Comparison of ENCODE assay signal across 8 mouse cellular contexts in the genomic region with DNA sequence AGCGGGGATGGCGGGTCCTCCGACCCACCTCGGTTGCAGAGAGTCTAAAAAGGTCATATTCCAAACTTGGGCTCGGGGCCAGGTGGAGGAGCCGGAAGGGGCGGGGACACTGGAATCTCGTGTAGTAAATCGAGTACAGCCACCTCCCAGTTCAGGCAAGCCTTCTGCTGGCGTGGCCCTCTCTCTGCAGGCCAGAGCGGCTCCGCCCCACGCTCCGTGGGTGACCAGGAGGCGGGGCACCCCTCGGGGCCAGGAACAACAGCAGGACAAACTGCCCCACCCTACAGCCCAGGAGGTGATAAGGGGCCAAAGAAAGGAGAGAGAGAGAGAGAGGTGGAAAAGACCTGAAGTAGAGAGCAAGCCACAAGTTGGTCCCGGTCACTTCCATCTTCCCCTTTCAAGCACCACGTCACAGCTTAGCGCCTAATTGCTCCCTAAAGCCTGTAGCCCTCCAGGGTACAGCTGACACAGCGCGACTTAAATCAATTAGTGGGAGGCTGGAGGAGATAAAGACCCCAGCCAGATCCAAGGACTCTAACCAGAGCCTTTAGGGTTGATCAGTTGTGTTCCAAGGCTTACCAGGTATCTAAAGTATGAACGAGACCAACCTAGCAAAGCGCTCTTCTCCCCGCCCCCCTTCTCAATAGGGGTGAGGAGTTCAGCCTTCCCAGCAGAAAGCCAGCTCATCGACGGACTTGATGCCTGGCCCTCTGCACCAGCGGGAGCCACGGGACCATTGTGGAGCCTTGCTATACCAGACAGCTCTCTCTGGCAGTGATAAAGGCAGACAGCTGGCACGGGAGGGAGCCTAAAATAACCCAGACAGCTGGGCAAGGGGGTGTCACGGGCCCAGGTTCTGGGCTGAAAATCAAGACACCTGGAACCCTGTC. TPM values are rescaled to one million over a fixed set of nuclear protein-coding genes. Genes with fewer than 3 reads are reported as not detected.
DNase-seq lines count a peak whose midpoint lies in the region; ATAC-seq and TF ChIP-seq lines count a peak whose summit lies in the region.

No protein-coding gene starts in this region.

- peak overlapping the region; percentile 99 for H3K4me3 ChIP-seq in embryonic facial prominence, embryonic 10.5 days
- H3K4me3 ChIP-seq in heart, adult 2 months, result peak overlapping the region; percentile 61
- H3K4me3 ChIP-seq in kidney, adult 2 months (ENCODE audit: insufficient read depth, low read depth, low read length), result peak overlapping the region; percentile 35
- H3K4me3 ChIP-seq in liver, embryonic 12.5 days, result peak overlapping the region; percentile 98
- H3K4me3 ChIP-seq in myocyte, result peak overlapping the region; percentile 75

- peaks cover 33% of the 10 kb centered on the region for H3K36me3 ChIP-seq in embryonic facial prominence, embryonic 10.5 days (replicated peaks)
- H3K36me3 ChIP-seq in heart, adult 2 months (ENCODE audit: control insufficient read depth, insufficient read depth, low read length), result peaks cover 15% of the 10 kb centered on the region
- H3K36me3 ChIP-seq in kidney, adult 2 months (ENCODE audit: control insufficient read depth, insufficient read depth, low read length), result peaks cover 3% of the 10 kb centered on the region; the same call in 1 of the 2 replicates
- H3K36me3 ChIP-seq in liver, embryonic 12.5 days, result peaks cover 24% of the 10 kb centered on the region
- no peaks in the 10 kb centered on the region for H3K36me3 ChIP-seq in myocyte (ENCODE audit: control insufficient read depth, insufficient read depth)

- H3K9ac ChIP-seq in heart, adult 2 months (ENCODE audit: low read depth, low read length), result peak overlapping the region; percentile 76
- H3K9ac ChIP-seq in liver, embryonic 12.5 days, result peak overlapping the region; percentile 99

- no peaks in the 10 kb centered on the region for H3K79me2 ChIP-seq in heart, adult 2 months (replicated peaks; ENCODE audit: control insufficient read depth, insufficient read depth, low read length)
- peaks cover 7% of the 10 kb centered on the region for H3K79me2 ChIP-seq in myocyte (ENCODE audit: control insufficient read depth, insufficient read depth)

- WGBS in embryonic facial prominence, embryonic 10.5 days, result 3% methylated on average over 30 of the region's 30 CpGs
- WGBS in heart, adult 2 months, result 2% methylated on average over 30 of the region's 30 CpGs
- 2% methylated on average over 30 of the region's 30 CpGs for WGBS in kidney, adult 2 months
- 8% methylated on average over 30 of the region's 30 CpGs for WGBS in liver, embryonic 12.5 days (ENCODE audit: insufficient replicate concordance)

- peak; percentile 86 for TF ChIP-seq POLR2A in heart, adult 2 months (IDR thresholded peaks at IDR 0.05; ENCODE audit: insufficient read depth, low read depth, low read length)
- TF ChIP-seq POLR2A in kidney, adult 2 months (IDR thresholded peaks at IDR 0.05; ENCODE audit: low read depth, low read length), result no peak
- TF ChIP-seq POLR2A in myocyte (IDR thresholded peaks at IDR 0.05; ENCODE audit: insufficient read length, low read depth), result peak; percentile 67

- intact Hi-C loops in heart, adult 2 months (cut with DNase I), result no loop called here

- TF ChIP-seq EP300 in heart, adult 2 months (IDR thresholded peaks at IDR 0.05; ENCODE audit: insufficient read depth, low read depth, low read length), result peak; percentile 76

- H3K4me2 ChIP-seq in liver, embryonic 12.5 days, result peak overlapping the region; percentile 100
- peak overlapping the region; percentile 98 for H3K4me2 ChIP-seq in myocyte (ENCODE audit: low read depth)

- H3ac ChIP-seq in myocyte (ENCODE audit: control insufficient read depth, insufficient read length), result peak overlapping the region; percentile 16

- peak; percentile 57 for TF ChIP-seq CTCF in heart, adult 2 months (IDR thresholded peaks at IDR 0.05)
- peak; percentile 31; the same call in 1 of the 2 replicates for TF ChIP-seq CTCF in kidney, adult 2 months (conservative IDR thresholded peaks at IDR 0.05; ENCODE audit: insufficient read depth, insufficient read length, low read depth, low read length)

- H3K9me3 ChIP-seq in embryonic facial prominence, embryonic 10.5 days, result no peaks in the 10 kb centered on the region
- H3K9me3 ChIP-seq in liver, embryonic 12.5 days (replicated peaks), result no peaks in the 10 kb centered on the region

- DNase-seq in thymus, adult 18-20 months, result peak; percentile 56 to 59
- no peak for DNase-seq in thymus, postnatal 10 days (ENCODE audit: low spot score in 2 of 2)
- peak; percentile 75 for DNase-seq in embryonic facial prominence, embryonic 10.5 days (ENCODE audit: low spot score)
- DNase-seq in heart, adult 2 months, result peak; percentile 93 to 96
- DNase-seq in kidney, adult 2 months, result peak; percentile 97
- peak; percentile 85 for DNase-seq in testis, postnatal 14 days (ENCODE audit: low spot score)

- peak; percentile 36 for ATAC-seq in liver, embryonic 12.5 days

- H3K4me1 ChIP-seq in embryonic facial prominence, embryonic 10.5 days, result peaks cover 81% of the 10 kb centered on the region
- peaks cover 20% of the 10 kb centered on the region for H3K4me1 ChIP-seq in heart, adult 2 months (ENCODE audit: control insufficient read depth, insufficient read depth, low read length)
- peaks cover 31% of the 10 kb centered on the region for H3K4me1 ChIP-seq in kidney, adult 2 months (ENCODE audit: control insufficient read depth, insufficient read depth, low read length)
- peaks cover 93% of the 10 kb centered on the region for H3K4me1 ChIP-seq in liver, embryonic 12.5 days

- H3K27me3 ChIP-seq in embryonic facial prominence, embryonic 10.5 days (replicated peaks; ENCODE audit: low read depth, poor library complexity, severe bottlenecking), result peaks cover 13% of the 10 kb centered on the region
- no peaks in the 10 kb centered on the region for H3K27me3 ChIP-seq in heart, adult 2 months (ENCODE audit: control insufficient read depth, insufficient read depth, low read length)
- H3K27me3 ChIP-seq in kidney, adult 2 months (replicated peaks; ENCODE audit: control insufficient read depth, insufficient read depth, low read length), result no peaks in the 10 kb centered on the region
- peaks cover 5% of the 10 kb centered on the region for H3K27me3 ChIP-seq in liver, embryonic 12.5 days (replicated peaks)
- no peaks in the 10 kb centered on the region for H3K27me3 ChIP-seq in myocyte (ENCODE audit: control insufficient read depth, insufficient read depth, insufficient read length)

- H3K27ac ChIP-seq in embryonic facial prominence, embryonic 10.5 days (replicated peaks), result peak overlapping the region; percentile 100
- peak overlapping the region; percentile 100 for H3K27ac ChIP-seq in heart, adult 2 months
- peak overlapping the region; percentile 98 for H3K27ac ChIP-seq in kidney, adult 2 months (ENCODE audit: insufficient read depth, low read depth, low read length)
- peak overlapping the region; percentile 100 for H3K27ac ChIP-seq in liver, embryonic 12.5 days

TF ChIP-seq in myocyte, 11 proteins besides CTCF, POLR2A, EP300 and RAD21:
- TF ChIP-seq TCF3 (IDR thresholded peaks at IDR 0.05; ENCODE audit: insufficient read length, low read depth) (peak; percentile 75), MYOD1 (IDR thresholded peaks at IDR 0.05; ENCODE audit: control insufficient read depth in 1 of 3, insufficient read length in 2 of 3, low read depth in 2 of 3) (peak; percentile 99), E2F4 (IDR thresholded peaks at IDR 0.05; ENCODE audit: insufficient read depth) (no peak), TCF12 (IDR thresholded peaks at IDR 0.05; ENCODE audit: insufficient read depth, poor library complexity, severe bottlenecking) (peak; percentile 96), USF1 (IDR thresholded peaks at IDR 0.05; ENCODE audit: low read depth) (no peak), MYOG (IDR thresholded peaks at IDR 0.05; ENCODE audit: control insufficient read depth in 1 of 3, insufficient read depth in 1 of 3, insufficient read length in 2 of 3, low read depth in 2 of 3) (peak; percentile 81 to 96 (median 95)), POLR2AphosphoS2 (IDR thresholded peaks at IDR 0.05; ENCODE audit: insufficient read length, low read depth) (peak; percentile 81)

RNA-seq across cellular contexts. Expression of a gene that starts 3.2 kb away (rescaled TPM):
- 1.2 and 2.2 TPM in 2 replicates for polyA plus RNA-seq in embryonic facial prominence, embryonic 10.5 days (2016; fragmentation: Nextera tagmentation; extraction: Ambion mirVana)
- total RNA-seq in heart, adult 2 months (2021), result under 1 TPM; 0.64 to 0.70 TPM
- 1.6 and 2.3 TPM in 2 replicates for polyA plus RNA-seq in heart, adult 2 months (2012; rRNA removed)
- 12.1 and 13.4 TPM in 2 replicates for polyA plus RNA-seq in kidney, adult 2 months (2012; rRNA removed)
- 3.9 and 4.8 TPM in 2 replicates for polyA plus RNA-seq in liver, embryonic 12.5 days (2016; fragmentation: Nextera tagmentation; extraction: Ambion mirVana)
- 1.6 TPM for polyA plus RNA-seq in myocyte (2012; fragmentation: generic; extraction: Trizol)

RNA-seq across cellular contexts. Expression of a gene that starts 6.3 kb away (rescaled TPM):
- polyA plus RNA-seq in embryonic facial prominence, embryonic 10.5 days (2016; fragmentation: Nextera tagmentation; extraction: Ambion mirVana), result 8.1 TPM in 2 replicates
- total RNA-seq in heart, adult 2 months (2021), result 10 to 100 TPM; 12.9 to 19.4 TPM
- polyA plus RNA-seq in heart, adult 2 months (2012; rRNA removed), result 6.4 and 7.4 TPM in 2 replicates
- polyA plus RNA-seq in kidney, adult 2 months (2012; rRNA removed), result 6.7 and 8.8 TPM in 2 replicates
- 6.0 and 6.1 TPM in 2 replicates for polyA plus RNA-seq in liver, embryonic 12.5 days (2016; fragmentation: Nextera tagmentation; extraction: Ambion mirVana)
- 5.4 TPM for polyA plus RNA-seq in myocyte (2012; fragmentation: generic; extraction: Trizol)

RNA-seq across cellular contexts. Expression of a gene that starts 33.5 kb away (rescaled TPM):
- 79.1 and 89.3 TPM in 2 replicates for polyA plus RNA-seq in embryonic facial prominence, embryonic 10.5 days (2016; fragmentation: Nextera tagmentation; extraction: Ambion mirVana)
- total RNA-seq in heart, adult 2 months (2021), result 10 to 100 TPM; 13.3 to 14.8 TPM
- polyA plus RNA-seq in heart, adult 2 months (2012; rRNA removed), result 16.4 and 20.4 TPM in 2 replicates
- polyA plus RNA-seq in kidney, adult 2 months (2012; rRNA removed), result 34.2 and 35.1 TPM in 2 replicates
- 77.4 and 77.8 TPM in 2 replicates for polyA plus RNA-seq in liver, embryonic 12.5 days (2016; fragmentation: Nextera tagmentation; extraction: Ambion mirVana)
- polyA plus RNA-seq in myocyte (2012; fragmentation: generic; extraction: Trizol), result 30.6 TPM

RNA-seq across cellular contexts. Expression of a gene that starts 46.8 kb away (rescaled TPM):
- not detected in 2 replicates for polyA plus RNA-seq in embryonic facial prominence, embryonic 10.5 days (2016; fragmentation: Nextera tagmentation; extraction: Ambion mirVana)
- not detected for total RNA-seq in heart, adult 2 months (2021)
- 0.61 and 0.97 TPM in 2 replicates for polyA plus RNA-seq in heart, adult 2 months (2012; rRNA removed)
- 418 and 439 TPM in 2 replicates for polyA plus RNA-seq in kidney, adult 2 months (2012; rRNA removed)
- polyA plus RNA-seq in liver, embryonic 12.5 days (2016; fragmentation: Nextera tagmentation; extraction: Ambion mirVana), result 5.9 and 6.1 TPM in 2 replicates
- not detected for polyA plus RNA-seq in myocyte (2012; fragmentation: generic; extraction: Trizol)

Comparison
In these comparisons a context has a peak if more than half of its experiments do, and no peak if none do; other contexts are left out.
1. DNase-seq: peak in thymus, adult 18-20 months (2 of 2), embryonic facial prominence, embryonic 10.5 days (single experiment), heart, adult 2 months (2 of 2), kidney, adult 2 months (single experiment) and testis, postnatal 14 days (single experiment); none in thymus, postnatal 10 days (0 of 2).
2. H3K4me3 ChIP-seq: peak in every context shown above with its lines; median percentile 99 in embryonic facial prominence, embryonic 10.5 days; 98 in liver, embryonic 12.5 days; 75 in myocyte; 61 in heart, adult 2 months; 35 in kidney, adult 2 months.
3. Peak in every context shown above with its lines, with median percentiles within 50 percentile points of each other: H3K27ac ChIP-seq.